Mouse (Mus musculus) liver, postnatal 0 days (tissue): ENCODE results near the gene Hpn. TPM values are rescaled to one million over a fixed set of nuclear protein-coding genes. Genes with fewer than 3 reads are reported as not detected.

Experiments used
- ATAC-seq: fragments of 200-750 bp; cut with Nextera tagmentation; 2 replicates; pipeline ENCODE4 v1.8.0; 2017; ENCODE audit warnings: mild to moderate bottlenecking, moderate library complexity
- DNase-seq: peaks from one replicate; pipeline ENCODE4 v3.0.0-alpha.2; 2016
- H3K27ac ChIP-seq: fragments of 300-500 bp; sonication (generic); 2 replicates; pipeline ENCODE4 v1.5.1; 2014; ENCODE audit warnings: antibody characterized with exemption, moderate library complexity, mild to moderate bottlenecking, low read depth
- H3K27me3 ChIP-seq: fragments of 300-500 bp; sonication (generic); 2 replicates; pipeline ENCODE4 v1.6.1; 2014; ENCODE audit warnings: low read length, control low read depth, mixed read lengths; ENCODE audit not compliant: insufficient read depth
- H3K36me3 ChIP-seq: fragments of 300-500 bp; sonication (generic); replicated peaks from 2 replicates; pipeline ENCODE4 v1.6.1; 2014; ENCODE audit warnings: mild to moderate bottlenecking, control low read depth, low read length, moderate library complexity, mixed read lengths; ENCODE audit not compliant: insufficient read depth
- H3K4me1 ChIP-seq: fragments of 300-500 bp; sonication (generic); 2 replicates; pipeline ENCODE4 v1.6.1; 2014; ENCODE audit warnings: antibody characterized with exemption, mild to moderate bottlenecking, control low read depth; ENCODE audit not compliant: insufficient read depth
- H3K4me2 ChIP-seq: fragments of 300-500 bp; sonication (generic); 2 replicates; pipeline ENCODE4 v1.6.1; 2014; ENCODE audit warnings: low read depth, mild to moderate bottlenecking, low read length, moderate library complexity, mixed read lengths
- H3K4me3 ChIP-seq: fragments of 300-500 bp; sonication (generic); 2 replicates; pipeline ENCODE4 v1.5.1; 2014; ENCODE audit warnings: low read depth, low read length
- H3K9ac ChIP-seq: fragments of 300-500 bp; sonication (generic); replicated peaks from 2 replicates; pipeline ENCODE4 v1.6.1; 2014; ENCODE audit warnings: mild to moderate bottlenecking, moderate library complexity
- H3K9me3 ChIP-seq: fragments of 300-500 bp; sonication (generic); 2 replicates; pipeline ENCODE4 v1.6.1; 2016; ENCODE audit warnings: mild to moderate bottlenecking, control low read depth, low read length, mixed read lengths
- CTCF ChIP-seq: sonication (generic); IDR thresholded peaks from 2 replicates; pipeline ENCODE4 v1.5.1; 2016; ENCODE audit warnings: antibody characterized with exemption, low read depth
- EP300 ChIP-seq: IDR thresholded peaks from 2 replicates; pipeline ENCODE4 v1.6.1; 2016; ENCODE audit warnings: antibody characterized with exemption, low read depth, mild to moderate bottlenecking
- WGBS: fragments of 180-500 bp; shearing (Covaris S2); extraction: QIAGEN DNeasy Blood & Tissue Kit; methylation state at CpG from one replicate; pipeline ENCODE4 v1.1.7; 2014; ENCODE audit not compliant: insufficient replicate concordance; 5-methylcytosine and 5-hydroxymethylcytosine counted together
- polyA plus RNA-seq: library from polyadenylated mRNA; unstranded; fragments of >200 nt; fragmentation: Nextera tagmentation; extraction: Ambion mirVana; gene quantifications from 2 replicates; pipeline ENCODE4 v1.2.1, GENCODE M21; 2015

Hpn gene
- polyA plus RNA-seq, 1 experiment from 2014 or later = 250 TPM

GRCm38 (mm10) chr7:31115587-31116043 is 525 bp upstream of the Hpn start:
- Histone ChIP-seq H3K4me3 (0 out of 2 replicates have a peak overlapping the region, but pooled peaks have one; percentile 43), H3K36me3 (no peaks in the 10 kb centered on the region), H3K9me3 (no peaks in the 10 kb centered on the region), H3K27ac (peak overlapping the region; percentile 92), H3K9ac (peak overlapping the region; percentile 65), H3K4me2 (peak overlapping the region; percentile 69), H3K27me3 (no peaks in the 10 kb centered on the region), H3K4me1 (peaks cover 27% of the 10 kb centered on the region)
- ATAC-seq (peak; percentile 91), DNase-seq (peak; percentile 87)
- TF ChIP-seq EP300 (peak; percentile 71; the same call in 1 of the 2 replicates), CTCF (no peak)
- WGBS = 10% methylated on average over 17 of the region's 17 CpGs

DNA sequence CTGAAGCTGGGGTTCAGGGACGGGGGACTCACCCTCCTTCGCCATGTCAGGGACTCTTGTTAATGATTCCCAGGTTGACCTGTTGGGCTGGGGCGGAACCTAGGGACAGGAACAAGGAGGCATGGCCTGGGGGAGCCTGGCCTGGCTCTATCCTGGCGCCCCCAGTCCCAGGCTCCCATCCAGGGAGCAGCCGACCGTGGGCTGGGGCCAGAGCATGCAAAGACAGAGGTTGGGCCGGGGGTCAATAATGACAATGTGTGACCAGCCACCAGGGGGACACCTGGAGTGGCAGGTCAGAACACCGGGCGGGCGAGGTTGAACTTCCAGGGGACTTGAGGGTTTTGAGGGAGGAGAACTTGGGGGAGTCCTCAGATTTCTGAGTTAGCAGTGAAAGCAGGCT is 444 bp downstream of the Hpn start:
- WGBS = 55% methylated on average over 10 of the region's 10 CpGs
- peak overlapping the region; percentile 43 for H3K4me3 ChIP-seq
- H3K27ac ChIP-seq = peak overlapping the region; percentile 92
- H3K4me1 ChIP-seq = peaks cover 30% of the 10 kb centered on the region
- peak overlapping the region; percentile 65 for H3K9ac ChIP-seq
- H3K9me3 ChIP-seq = no peaks in the 10 kb centered on the region
- peak overlapping the region; percentile 69 for H3K4me2 ChIP-seq
- H3K36me3 ChIP-seq = no peaks in the 10 kb centered on the region
- H3K27me3 ChIP-seq = no peaks in the 10 kb centered on the region
- peak; percentile 26 for ATAC-seq
- TF ChIP-seq EP300 = no peak
- peak; percentile 42 for TF ChIP-seq CTCF
- peak; percentile 56 for DNase-seq

DNA sequence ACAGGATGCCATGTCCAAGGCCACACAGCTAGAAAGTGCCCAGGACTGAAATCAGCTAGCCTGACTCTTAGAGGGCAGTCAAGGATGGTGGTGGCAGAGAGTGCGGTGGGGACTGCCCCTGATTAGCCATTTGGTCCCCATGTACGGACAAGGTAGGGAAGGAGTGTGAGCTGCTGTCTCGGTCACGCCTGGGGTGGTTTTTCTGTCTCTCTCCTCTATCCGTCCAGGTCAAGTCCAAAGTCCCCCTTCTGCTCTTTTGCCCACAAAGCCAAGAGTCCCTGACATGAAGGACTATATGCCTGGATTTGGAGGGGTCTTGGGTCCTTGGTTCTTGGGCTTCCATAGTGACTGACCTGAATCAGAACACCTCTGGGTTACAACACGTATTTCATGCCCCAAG is 1.3 kb downstream of the Hpn start:
- H3K36me3 ChIP-seq = no peaks in the 10 kb centered on the region
- 60% methylated on average over 6 of the region's 6 CpGs for WGBS
- H3K27me3 ChIP-seq = no peaks in the 10 kb centered on the region
- H3K27ac ChIP-seq = peak overlapping the region; percentile 92
- peak overlapping the region; percentile 69 for H3K4me2 ChIP-seq
- H3K4me3 ChIP-seq = peak overlapping the region; percentile 43
- DNase-seq (no peak), ATAC-seq (no peak)
- TF ChIP-seq EP300 = no peak
- no peak for TF ChIP-seq CTCF
- H3K4me1 ChIP-seq = peaks cover 33% of the 10 kb centered on the region
- peak overlapping the region; percentile 65 for H3K9ac ChIP-seq
- H3K9me3 ChIP-seq = no peaks in the 10 kb centered on the region

DNA sequence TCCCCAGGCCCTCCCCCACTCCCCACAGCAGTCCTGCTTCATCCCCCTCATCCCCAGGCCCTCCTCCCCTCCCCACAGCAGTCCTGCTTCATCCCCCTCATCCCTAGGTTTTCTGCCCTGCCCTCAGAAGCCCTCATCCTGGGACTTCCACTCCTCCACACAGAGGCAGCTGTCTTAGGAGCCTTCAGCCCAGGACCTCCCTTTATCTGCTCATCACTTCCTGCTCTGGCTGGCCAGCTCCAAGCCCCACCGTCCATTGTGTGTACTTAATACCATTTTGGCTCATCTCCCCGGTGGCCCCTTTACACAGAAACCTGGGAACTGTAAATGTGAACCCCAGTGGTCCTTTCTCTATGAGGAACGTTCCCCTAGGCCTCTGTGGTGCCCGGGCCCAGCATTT is 3.1 kb downstream of the Hpn start:
- TF ChIP-seq EP300 = no peak
- no peak for TF ChIP-seq CTCF
- peaks cover 35% of the 10 kb centered on the region for H3K4me1 ChIP-seq
- no peak for DNase-seq
- WGBS = 27% methylated on average over 4 of the region's 4 CpGs
- peak overlapping the region; percentile 69 for H3K4me2 ChIP-seq
- H3K9ac ChIP-seq = 0 out of 2 replicates have a peak overlapping the region, but pooled peaks have one; percentile 11
- ATAC-seq = no peak
- no peak overlapping the region for H3K27ac ChIP-seq
- no peaks in the 10 kb centered on the region for H3K27me3 ChIP-seq
- no peak overlapping the region for H3K4me3 ChIP-seq
- no peaks in the 10 kb centered on the region; the same call in 1 of the 2 replicates for H3K36me3 ChIP-seq
- no peaks in the 10 kb centered on the region for H3K9me3 ChIP-seq

- Histone ChIP-seq H3K27ac (0 out of 2 replicates have a peak overlapping the region, but pooled peaks have one; percentile 29), H3K4me2 (peak overlapping the region; percentile 69; the same call in 1 of the 2 replicates), H3K27me3 (no peaks in the 10 kb centered on the region), H3K4me1 (peaks cover 31% of the 10 kb centered on the region), H3K4me3 (no peak overlapping the region), H3K9ac (no peak overlapping the region), H3K36me3 (no peaks in the 10 kb centered on the region; the same call in 1 of the 2 replicates), H3K9me3 (no peaks in the 10 kb centered on the region)
- DNase-seq (no peak), ATAC-seq (no peak)
- TF ChIP-seq EP300 = no peak
- no peak for TF ChIP-seq CTCF
- WGBS = 50% methylated on average over 15 of the region's 15 CpGs
These were observed 4.2 kb downstream of the Hpn start for GRCm38 (mm10) chr7:31110861-31111385.

GRCm38 (mm10) chr7:31109796-31110195 is 5.3 kb downstream of the Hpn start:
- Histone ChIP-seq H3K27ac (no peak overlapping the region), H3K9me3 (no peaks in the 10 kb centered on the region), H3K27me3 (no peaks in the 10 kb centered on the region), H3K4me2 (no peak overlapping the region), H3K9ac (peak overlapping the region; percentile 21; the same call in 1 of the 2 replicates), H3K4me1 (peaks cover 28% of the 10 kb centered on the region), H3K4me3 (no peak overlapping the region), H3K36me3 (no peaks in the 10 kb centered on the region; the same call in 1 of the 2 replicates)
- WGBS = 70% methylated on average over 5 of the region's 5 CpGs
- TF ChIP-seq CTCF (no peak), EP300 (no peak)
- no peak for DNase-seq
- ATAC-seq = no peak
